Mouse (Mus musculus): ENCODE measurements at regions not wholly inside any gene's neighbourhood (a gene's known extent, or its start where the extent isn't known, plus 50 kb on each side); places are given as distances from the start of the nearest gene placed in this dataset.

DNA sequence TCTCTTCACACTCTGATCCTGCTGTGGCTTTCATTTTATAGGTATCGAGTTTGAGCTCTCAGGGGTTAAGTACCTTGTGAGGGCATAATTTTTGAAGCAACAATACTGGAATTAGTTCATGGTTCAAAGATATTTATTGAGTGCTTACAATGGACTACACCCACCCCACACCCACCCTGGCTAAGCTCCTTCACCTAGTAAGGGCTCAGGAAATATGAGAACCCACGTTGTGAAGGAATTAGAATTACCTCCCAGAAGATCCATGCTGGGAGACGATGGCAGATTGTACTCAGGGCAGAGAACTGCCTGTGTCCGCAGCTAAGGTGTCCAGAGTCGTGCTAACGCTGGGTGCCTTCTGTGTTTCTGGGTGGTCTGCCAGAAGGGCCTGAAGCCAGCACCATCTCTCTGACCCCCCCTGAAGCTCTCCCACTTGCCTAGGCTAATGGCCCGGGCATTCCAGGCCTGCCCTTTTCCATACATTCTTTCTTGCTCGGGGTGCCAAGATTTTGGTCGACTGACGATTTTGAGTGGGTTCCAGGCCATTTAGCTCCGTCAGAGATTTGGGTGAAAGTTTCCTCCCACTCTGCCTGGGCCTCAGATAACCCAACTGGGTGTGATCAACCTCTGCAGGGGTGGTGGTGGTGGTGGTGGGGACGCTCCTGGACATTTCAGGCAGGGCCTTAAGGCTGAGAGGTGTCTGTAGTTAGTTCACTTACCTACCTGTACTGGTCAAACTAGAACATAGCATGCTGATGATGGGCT, 67.7 kb upstream of the Bcl6 start:
- no peaks in the 10 kb centered on the region for H3K4me1 ChIP-seq (ENCODE audit: control insufficient read depth, insufficient read depth, low read length)
- no peak overlapping the region for H3K27ac ChIP-seq (ENCODE audit: control insufficient read depth, insufficient read depth, low read depth, low read length, poor library complexity)
- TF ChIP-seq CTCF (IDR thresholded peaks at IDR 0.05; ENCODE audit: control insufficient read depth, insufficient read depth, low read length) (no peak), POLR2A (IDR thresholded peaks at IDR 0.05; ENCODE audit: borderline replicate concordance, control insufficient read depth, low read depth, low read length) (no peak)
- no peak overlapping the region for H3K4me3 ChIP-seq (replicated peaks; ENCODE audit: control insufficient read depth, low read depth, low read length)
- WGBS = 80% methylated on average over 12 of the region's 12 CpGs

DNA sequence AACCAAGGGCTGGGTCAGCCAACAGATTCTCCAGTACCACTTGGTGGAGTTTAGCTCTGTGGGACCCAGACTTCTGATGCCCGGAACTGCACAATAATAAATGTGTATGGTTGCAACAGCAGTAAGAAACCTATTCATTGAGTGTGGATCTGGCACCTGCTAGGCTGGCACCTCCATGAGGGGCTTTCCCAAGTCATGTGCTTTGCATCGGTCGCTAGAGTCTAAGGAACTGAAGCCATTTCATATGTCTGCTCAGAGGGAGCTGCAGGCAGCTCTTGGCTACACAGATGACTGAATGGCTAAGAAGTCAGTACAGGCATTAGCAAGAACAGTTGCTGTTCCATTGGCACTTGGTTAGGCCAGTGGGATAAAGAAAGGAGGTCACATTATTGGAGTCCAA, 65.6 kb upstream of the Bcl6 start:
- TF ChIP-seq CTCF (IDR thresholded peaks at IDR 0.05; ENCODE audit: control insufficient read depth, insufficient read depth, low read length) (no peak), POLR2A (IDR thresholded peaks at IDR 0.05; ENCODE audit: borderline replicate concordance, control insufficient read depth, low read depth, low read length) (no peak)
- Histone ChIP-seq H3K27ac (ENCODE audit: control insufficient read depth, insufficient read depth, low read depth, low read length, poor library complexity) (no peak overlapping the region), H3K4me3 (replicated peaks; ENCODE audit: control insufficient read depth, low read depth, low read length) (no peak overlapping the region), H3K4me1 (ENCODE audit: control insufficient read depth, insufficient read depth, low read length) (no peaks in the 10 kb centered on the region)
- WGBS = 86% methylated on average over 3 of the region's 3 CpGs

DNA sequence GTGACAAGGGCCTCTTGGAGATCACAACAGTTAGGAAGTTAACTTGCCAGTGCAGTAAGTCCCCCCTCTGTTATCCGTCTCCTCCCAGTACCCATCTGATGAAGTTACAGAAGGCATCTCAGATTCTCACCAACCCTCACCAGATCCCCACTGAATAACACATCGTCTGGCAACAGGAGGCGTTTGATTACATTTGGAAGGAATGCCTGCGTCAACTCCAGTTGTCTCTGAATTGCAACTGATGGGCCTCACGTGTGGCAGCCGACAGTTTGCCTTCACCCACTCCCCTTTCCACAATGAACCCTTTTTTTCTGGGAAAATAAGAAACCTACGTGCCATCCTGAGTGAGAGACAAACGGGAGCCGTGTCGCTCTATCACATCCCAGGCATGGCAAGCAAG, 64.8 kb upstream of the Bcl6 start:
- H3K27ac ChIP-seq (ENCODE audit: control insufficient read depth, insufficient read depth, low read depth, low read length, poor library complexity) = no peak overlapping the region
- 86% methylated on average over 10 of the region's 10 CpGs for WGBS
- TF ChIP-seq CTCF (IDR thresholded peaks at IDR 0.05; ENCODE audit: control insufficient read depth, insufficient read depth, low read length) (no peak), POLR2A (IDR thresholded peaks at IDR 0.05; ENCODE audit: borderline replicate concordance, control insufficient read depth, low read depth, low read length) (no peak)
- H3K4me3 ChIP-seq (replicated peaks; ENCODE audit: control insufficient read depth, low read depth, low read length) = no peak overlapping the region
- H3K4me1 ChIP-seq (ENCODE audit: control insufficient read depth, insufficient read depth, low read length) = no peaks in the 10 kb centered on the region

DNA sequence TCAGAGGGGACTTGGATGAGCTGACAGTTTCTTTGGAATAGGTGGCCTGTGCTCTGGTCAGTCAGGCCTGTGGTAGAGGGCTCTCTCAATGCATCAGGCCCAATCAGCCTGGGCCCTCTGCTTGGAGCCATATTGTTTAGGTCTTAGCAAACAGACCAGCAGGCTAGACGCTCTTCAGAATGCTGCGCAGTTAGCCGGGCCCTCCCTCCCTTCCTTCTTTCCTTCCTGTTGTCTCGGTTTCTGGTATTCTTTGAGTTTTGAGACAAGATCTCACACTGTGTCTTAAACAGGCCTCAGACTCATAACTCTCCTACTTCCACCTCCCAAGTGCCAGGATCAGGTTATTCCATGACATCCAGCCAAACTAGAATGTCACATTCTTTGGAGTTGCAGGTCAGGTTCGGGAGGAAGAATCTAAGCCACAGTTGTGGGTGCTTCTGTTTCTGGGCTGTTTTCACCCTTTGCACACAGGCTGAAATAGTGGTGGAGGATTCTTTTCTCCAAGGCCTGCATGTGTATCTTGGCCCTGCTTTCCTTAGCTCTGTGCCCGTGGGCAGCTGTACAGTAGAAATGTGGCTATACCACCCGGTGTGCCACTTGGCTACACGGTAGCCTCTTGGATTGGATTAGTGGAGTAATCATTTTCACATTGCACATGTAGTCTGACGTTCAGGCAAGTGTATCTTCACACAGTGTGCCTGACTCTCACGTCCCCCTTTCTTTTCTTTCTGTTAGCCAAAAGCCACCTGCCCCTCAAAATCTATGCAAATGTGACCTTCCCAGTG, 62.4 kb upstream of the Bcl6 start:
- 64% methylated on average over 10 of the region's 10 CpGs for WGBS
- Histone ChIP-seq H3K27ac (ENCODE audit: control insufficient read depth, insufficient read depth, low read depth, low read length, poor library complexity) (no peak overlapping the region), H3K4me1 (ENCODE audit: control insufficient read depth, insufficient read depth, low read length) (no peaks in the 10 kb centered on the region), H3K4me3 (replicated peaks; ENCODE audit: control insufficient read depth, low read depth, low read length) (no peak overlapping the region)
- TF ChIP-seq POLR2A (IDR thresholded peaks at IDR 0.05; ENCODE audit: borderline replicate concordance, control insufficient read depth, low read depth, low read length) (no peak), CTCF (IDR thresholded peaks at IDR 0.05; ENCODE audit: control insufficient read depth, insufficient read depth, low read length) (no peak)

DNA sequence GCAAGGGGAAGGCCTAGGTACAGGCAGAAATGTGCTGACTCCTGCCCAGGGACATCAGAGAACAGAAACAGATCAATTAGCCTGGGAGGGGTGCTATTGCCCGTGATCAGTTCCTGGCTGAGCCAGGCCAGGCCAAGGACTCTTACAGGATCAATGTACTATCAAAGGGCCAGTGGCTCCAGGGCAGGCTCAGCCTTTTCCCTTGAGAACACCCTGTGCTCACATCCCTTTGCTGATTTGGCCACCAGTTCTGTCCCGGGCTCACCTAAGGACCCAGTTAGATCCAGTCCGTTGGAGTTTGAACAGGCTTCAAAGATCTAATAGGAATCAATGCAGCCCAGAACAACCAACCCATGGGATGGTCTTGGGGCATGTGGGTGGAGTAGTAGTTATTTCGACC, 55.1 kb upstream of the Bcl6 start:
- WGBS = 86% methylated on average over 4 of the region's 4 CpGs
- Histone ChIP-seq H3K27ac (ENCODE audit: control insufficient read depth, insufficient read depth, low read depth, low read length, poor library complexity) (no peak overlapping the region), H3K4me3 (replicated peaks; ENCODE audit: control insufficient read depth, low read depth, low read length) (no peak overlapping the region), H3K4me1 (ENCODE audit: control insufficient read depth, insufficient read depth, low read length) (no peaks in the 10 kb centered on the region)
- no peak for TF ChIP-seq POLR2A (IDR thresholded peaks at IDR 0.05; ENCODE audit: borderline replicate concordance, control insufficient read depth, low read depth, low read length)
- no peak for TF ChIP-seq CTCF (IDR thresholded peaks at IDR 0.05; ENCODE audit: control insufficient read depth, insufficient read depth, low read length)

DNA sequence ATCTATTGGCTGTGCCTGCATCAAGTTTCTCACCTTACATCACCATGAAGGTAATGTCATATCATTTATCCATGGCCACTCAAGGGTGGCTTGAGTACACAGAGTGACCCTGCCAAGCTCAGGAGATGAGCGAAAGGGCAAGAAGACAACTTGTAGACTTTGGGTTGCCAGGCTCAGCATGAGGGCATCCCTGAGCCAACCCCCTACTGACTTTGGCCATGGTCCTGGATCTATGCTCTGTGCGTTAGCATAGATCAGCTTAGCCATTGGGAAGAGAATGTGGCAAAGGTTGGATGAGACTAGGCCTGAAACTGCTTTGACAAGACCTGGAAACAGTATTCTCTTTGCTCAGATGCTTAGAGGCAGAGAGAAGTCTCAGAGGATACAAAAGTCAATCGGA, 54.3 kb upstream of the Bcl6 start:
- 87% methylated on average over 3 of the region's 3 CpGs for WGBS
- no peak for TF ChIP-seq POLR2A (IDR thresholded peaks at IDR 0.05; ENCODE audit: borderline replicate concordance, control insufficient read depth, low read depth, low read length)
- no peaks in the 10 kb centered on the region for H3K4me1 ChIP-seq (ENCODE audit: control insufficient read depth, insufficient read depth, low read length)
- H3K27ac ChIP-seq (ENCODE audit: control insufficient read depth, insufficient read depth, low read depth, low read length, poor library complexity) = no peak overlapping the region
- H3K4me3 ChIP-seq (replicated peaks; ENCODE audit: control insufficient read depth, low read depth, low read length) = no peak overlapping the region

DNA sequence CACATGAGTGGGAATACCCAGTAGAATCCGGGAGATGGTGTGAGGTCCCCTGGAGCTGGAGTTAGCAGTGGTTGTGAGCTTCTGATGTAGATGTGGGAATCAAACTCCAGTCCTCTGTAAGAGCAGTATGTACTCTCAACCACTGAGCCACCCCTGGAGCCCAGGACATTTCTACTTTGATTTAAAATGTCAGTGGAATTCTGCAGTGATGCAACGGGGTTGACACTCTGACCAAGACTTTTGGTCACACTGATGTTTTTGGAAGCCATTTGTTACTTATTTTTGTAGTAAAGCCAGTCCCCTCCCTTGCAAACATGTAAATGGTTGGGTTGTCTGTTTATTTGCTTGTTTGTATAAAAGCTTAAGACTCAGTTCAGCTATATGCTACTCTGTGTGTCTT, 53.6 kb upstream of the Bcl6 start:
- whole genome bisulfite sequencing = 86% methylated on average over 2 of the region's 2 CpGs
- no peak overlapping the region for H3K4me3 ChIP-seq (replicated peaks; ENCODE audit: control insufficient read depth, low read depth, low read length)
- no peaks in the 10 kb centered on the region for H3K4me1 ChIP-seq (ENCODE audit: control insufficient read depth, insufficient read depth, low read length)
- no peak overlapping the region for H3K27ac ChIP-seq (ENCODE audit: control insufficient read depth, insufficient read depth, low read depth, low read length, poor library complexity)
- no peak for TF ChIP-seq POLR2A (IDR thresholded peaks at IDR 0.05; ENCODE audit: borderline replicate concordance, control insufficient read depth, low read depth, low read length)
- no peak for TF ChIP-seq CTCF (IDR thresholded peaks at IDR 0.05; ENCODE audit: control insufficient read depth, insufficient read depth, low read length)

DNA sequence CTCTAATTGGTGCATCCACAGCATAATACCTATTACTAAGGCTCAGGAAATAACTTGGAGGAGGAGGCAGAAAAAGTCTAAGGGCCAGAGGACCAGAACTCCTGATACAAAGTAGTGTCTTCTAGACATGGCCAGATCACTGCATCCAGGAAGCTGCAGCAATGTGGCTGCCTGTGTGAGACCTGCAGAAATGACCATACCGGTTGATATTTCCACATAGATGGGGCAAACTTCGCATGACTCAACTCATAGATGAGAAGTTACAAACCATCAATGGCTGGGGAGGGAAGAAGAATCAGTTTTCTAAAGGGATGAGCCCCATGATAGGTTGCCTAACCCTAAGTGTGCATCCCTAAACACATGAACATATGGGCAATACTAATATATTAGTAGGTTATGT, 52.8 kb upstream of the Bcl6 start:
- Histone ChIP-seq H3K27ac (ENCODE audit: control insufficient read depth, insufficient read depth, low read depth, low read length, poor library complexity) (no peak overlapping the region), H3K4me3 (replicated peaks; ENCODE audit: control insufficient read depth, low read depth, low read length) (no peak overlapping the region), H3K4me1 (ENCODE audit: control insufficient read depth, insufficient read depth, low read length) (no peaks in the 10 kb centered on the region)
- 40% methylated on average over 2 of the region's 2 CpGs for WGBS
- no peak for TF ChIP-seq CTCF (IDR thresholded peaks at IDR 0.05; ENCODE audit: control insufficient read depth, insufficient read depth, low read length)
- no peak for TF ChIP-seq POLR2A (IDR thresholded peaks at IDR 0.05; ENCODE audit: borderline replicate concordance, control insufficient read depth, low read depth, low read length)
